Mouse (Mus musculus) intestine, embryonic 14.5 days (tissue): ENCODE measurements at regions not wholly inside any gene's neighbourhood (a gene's known extent, or its start where the extent isn't known, plus 50 kb on each side); places are given as distances from the start of the nearest gene placed in this dataset. TPM values are rescaled to one million over a fixed set of nuclear protein-coding genes. Genes with fewer than 3 reads are reported as not detected.

Experiments used
- microRNA counts: library from miRNA; unstranded; fragments of <30 nt; microRNA quantifications from one replicate; lab custom pipeline; 2016
- microRNA-seq: library from miRNA; unstranded; fragments of <30 nt; microRNA quantifications from one replicate; pipeline ENCODE4, GENCODE M21; 2016

MicroRNA genes in the stretch of these regions (microRNA counts, 519-probe panel; counts per million panel counts)
- microRNA mmu-miR-129-3p (lab: Ali Mortazavi, UCI): 1,852 counts per million, percentile 12 among the panel's probes with 10 or more counts
- microRNA mmu-miR-129-5p (lab: Ali Mortazavi, UCI): not detected

Small RNA genes lying in the stretch of these regions (microRNA-seq; reads per million reads assigned to microRNA genes)
- gene Mir129-2: not detected
- gene Mir129b: not detected
